Mouse (Mus musculus) C2C12 (cell line): ENCODE data around the gene Duox1.

Experiments
- CEBPB ChIP-seq: IDR thresholded peaks from one replicate; pipeline ENCODE4 v1.6.1; 2011; ENCODE audit warnings: low read depth, mild to moderate bottlenecking, control low read depth, moderate library complexity
- CTCF ChIP-seq: IDR thresholded peaks from one replicate; pipeline ENCODE4 v1.5.1; 2011; ENCODE audit not compliant: control insufficient read depth, insufficient read depth, insufficient read length
- MAX ChIP-seq: IDR thresholded peaks from one replicate; pipeline ENCODE4 v1.6.1; 2011; ENCODE audit warnings: mild to moderate bottlenecking, control low read depth
- MYOG ChIP-seq: IDR thresholded peaks from one replicate; pipeline ENCODE4 v1.6.1; 2011; ENCODE audit not compliant: control insufficient read depth, insufficient read length; ENCODE audit errors: extremely low read depth
- USF1 ChIP-seq: IDR thresholded peaks from one replicate; pipeline ENCODE4 v1.6.1; 2011; ENCODE audit warnings: low read depth, mild to moderate bottlenecking, control low read depth, moderate library complexity

DNA sequence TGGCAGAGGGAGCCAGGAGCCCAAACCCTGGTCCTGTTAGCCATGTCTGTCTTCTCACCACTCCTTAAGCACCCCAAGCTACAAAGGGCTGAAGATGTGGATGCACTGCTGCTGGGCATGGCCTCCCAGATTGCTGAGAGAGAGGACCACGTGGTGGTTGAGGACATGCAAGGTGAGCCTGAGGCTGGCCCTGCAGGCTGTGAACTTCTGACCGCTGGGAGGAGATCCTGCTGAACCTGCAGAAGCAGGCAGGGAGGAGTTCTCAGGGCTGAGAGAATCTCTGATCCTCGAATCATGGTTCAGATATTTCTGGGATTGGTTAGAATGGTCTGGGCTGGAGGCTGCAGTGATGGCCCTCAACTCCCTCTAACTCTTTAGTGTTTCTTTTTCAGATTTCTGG, 8.5 kb downstream of the Duox1 start:
- no peak for TF ChIP-seq CTCF
- TF ChIP-seq CEBPB: no peak
- TF ChIP-seq MAX: no peak
- TF ChIP-seq MYOG: no peak
- no peak for TF ChIP-seq USF1
